Mouse (Mus musculus): Measurements from ENCODE around the gene Cabin1. TPM values are rescaled to one million over a fixed set of nuclear protein-coding genes. Genes with fewer than 3 reads are reported as not detected.

Cabin1 gene
- polyA plus RNA-seq, 1 experiment from 2014 or later = 50.0 TPM

DNA sequence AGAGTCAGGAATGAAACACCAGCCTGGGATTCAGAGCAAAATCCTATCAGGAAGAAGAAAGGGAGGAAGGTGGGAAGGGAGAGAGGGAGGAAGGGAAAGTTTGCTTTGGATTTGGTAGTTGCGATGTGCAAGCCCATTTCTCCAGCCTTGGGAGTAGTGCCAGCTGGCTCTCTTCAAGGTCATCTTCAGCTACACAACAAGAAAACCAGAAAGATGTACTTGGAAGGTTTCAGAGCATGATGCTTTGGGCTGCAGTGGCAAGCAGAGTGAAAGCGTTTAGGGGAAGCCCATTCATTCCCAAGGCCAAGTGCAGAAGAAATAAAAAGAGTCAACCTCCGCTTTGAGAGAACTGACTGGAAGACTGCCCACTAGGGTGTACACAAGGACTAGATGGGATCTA lies 136.7 kb downstream of the Cabin1 start:
- WGBS = 56% methylated on average over 3 of the region's 3 CpGs

DNA sequence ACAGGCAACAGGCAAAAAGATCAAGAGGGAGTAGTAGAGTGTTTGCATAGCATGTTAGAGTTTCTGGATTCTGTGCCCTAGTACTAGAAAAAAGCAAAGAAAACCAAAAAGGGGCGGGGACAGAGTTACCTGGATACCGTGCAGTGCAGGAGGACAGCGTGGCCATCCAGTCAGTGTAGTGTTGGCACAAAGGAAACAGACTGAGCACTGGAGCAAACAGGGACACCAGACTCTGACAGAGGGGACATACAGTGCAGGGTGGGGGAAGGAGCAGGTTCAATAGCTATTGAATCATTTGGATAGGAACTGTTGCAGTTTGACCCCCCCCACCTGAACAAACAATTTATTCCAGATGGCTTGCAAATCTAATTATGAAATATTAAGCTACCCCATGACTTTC lies 137.2 kb downstream of the Cabin1 start:
- peak; percentile 80; the same call in 1 of the 2 replicates for ATAC-seq (ENCODE audit: insufficient read depth)
- DNase-seq = peak; percentile 57
- Histone ChIP-seq H3K9me3 (ENCODE audit: low read depth, low read length) (no peaks in the 10 kb centered on the region), H3K4me1 (ENCODE audit: insufficient read depth) (no peaks in the 10 kb centered on the region), H3K27me3 (ENCODE audit: insufficient read depth, low read length) (no peaks in the 10 kb centered on the region), H3K36me3 (ENCODE audit: insufficient read depth) (no peaks in the 10 kb centered on the region), H3K9ac (no peak overlapping the region), H3K4me3 (ENCODE audit: low read depth, low read length) (no peak overlapping the region), H3K4me2 (no peak overlapping the region), H3K27ac (ENCODE audit: low read depth) (no peak overlapping the region)
- 42% methylated on average over 3 of the region's 3 CpGs for WGBS
- TF ChIP-seq CTCF (IDR thresholded peaks at IDR 0.05; ENCODE audit: low read depth) = no peak

More for the DNA sequence above, 136.7 kb downstream of the Cabin1 start:
- no peak for ATAC-seq (ENCODE audit: insufficient read depth)
- Histone ChIP-seq H3K36me3 (ENCODE audit: insufficient read depth) (no peaks in the 10 kb centered on the region), H3K4me2 (no peak overlapping the region), H3K9me3 (ENCODE audit: low read depth, low read length) (no peaks in the 10 kb centered on the region), H3K9ac (no peak overlapping the region), H3K27me3 (ENCODE audit: insufficient read depth, low read length) (no peaks in the 10 kb centered on the region), H3K27ac (ENCODE audit: low read depth) (no peak overlapping the region), H3K4me1 (ENCODE audit: insufficient read depth) (no peaks in the 10 kb centered on the region), H3K4me3 (ENCODE audit: low read depth, low read length) (no peak overlapping the region)
- DNase-seq = peak; percentile 26
- TF ChIP-seq CTCF (IDR thresholded peaks at IDR 0.05; ENCODE audit: low read depth) = no peak

DNA sequence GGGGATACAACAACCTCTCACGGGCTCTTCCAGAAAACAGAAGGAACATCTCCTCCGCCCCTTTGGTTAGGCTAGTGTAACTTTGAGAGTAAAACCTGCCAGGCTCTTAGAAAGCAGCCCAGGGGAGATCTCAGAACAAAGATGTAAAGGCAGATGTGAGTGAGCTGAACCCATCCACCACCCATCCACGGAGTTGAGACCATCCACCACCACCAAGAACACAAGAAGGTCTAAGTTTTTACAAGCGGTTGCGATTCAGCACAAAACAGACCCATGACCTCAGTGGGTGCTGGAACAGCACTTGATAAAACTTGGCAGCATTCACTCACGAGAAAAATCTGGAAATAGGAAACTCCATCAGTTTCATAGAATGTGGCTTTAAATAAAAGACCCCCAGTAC lies 138.2 kb downstream of the Cabin1 start:
- H3K4me2 ChIP-seq = no peak overlapping the region
- no peak overlapping the region for H3K27ac ChIP-seq (ENCODE audit: low read depth)
- ATAC-seq (ENCODE audit: insufficient read depth) = no peak
- H3K27me3 ChIP-seq (ENCODE audit: insufficient read depth, low read length) = no peaks in the 10 kb centered on the region
- H3K4me1 ChIP-seq (ENCODE audit: insufficient read depth) = no peaks in the 10 kb centered on the region
- 30% methylated on average over 6 of the region's 6 CpGs for WGBS
- DNase-seq = no peak
- TF ChIP-seq CTCF (IDR thresholded peaks at IDR 0.05; ENCODE audit: low read depth) = no peak
- no peaks in the 10 kb centered on the region for H3K36me3 ChIP-seq (ENCODE audit: insufficient read depth)
- H3K9ac ChIP-seq = no peak overlapping the region
- no peak overlapping the region for H3K4me3 ChIP-seq (ENCODE audit: low read depth, low read length)
- no peaks in the 10 kb centered on the region for H3K9me3 ChIP-seq (ENCODE audit: low read depth, low read length)

DNA sequence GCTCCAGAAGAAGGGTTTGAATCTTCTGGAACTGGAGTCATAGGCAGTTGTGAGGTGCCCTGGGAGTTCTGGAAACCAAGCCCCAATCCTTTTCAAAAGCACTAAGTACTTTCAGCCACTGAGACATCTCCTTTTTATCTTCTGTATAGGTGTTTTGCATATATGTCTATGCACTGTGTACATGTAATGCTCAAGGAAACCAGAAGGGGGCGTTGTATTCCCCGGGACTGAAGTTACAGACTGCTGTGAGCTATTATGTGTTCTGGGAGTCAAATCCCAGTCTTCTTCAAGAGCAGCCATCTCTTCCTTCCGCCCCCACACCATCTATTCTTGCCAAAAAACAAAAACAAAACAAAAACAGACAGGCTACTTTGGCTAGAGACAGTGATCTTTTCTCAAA lies 143.3 kb downstream of the Cabin1 start:
- Histone ChIP-seq H3K9ac (no peak overlapping the region), H3K4me2 (no peak overlapping the region), H3K4me1 (ENCODE audit: insufficient read depth) (no peaks in the 10 kb centered on the region), H3K4me3 (ENCODE audit: low read depth, low read length) (no peak overlapping the region), H3K27me3 (ENCODE audit: insufficient read depth, low read length) (no peaks in the 10 kb centered on the region), H3K36me3 (ENCODE audit: insufficient read depth) (no peaks in the 10 kb centered on the region), H3K27ac (ENCODE audit: low read depth) (no peak overlapping the region), H3K9me3 (ENCODE audit: low read depth, low read length) (no peaks in the 10 kb centered on the region)
- no peak for ATAC-seq (ENCODE audit: insufficient read depth)
- 0 out of 2 replicates have a peak, but pooled peaks have one; percentile 13 for TF ChIP-seq CTCF (IDR thresholded peaks at IDR 0.05; ENCODE audit: low read depth)
- 53% methylated on average over 3 of the region's 3 CpGs for WGBS
- DNase-seq = no peak

DNA sequence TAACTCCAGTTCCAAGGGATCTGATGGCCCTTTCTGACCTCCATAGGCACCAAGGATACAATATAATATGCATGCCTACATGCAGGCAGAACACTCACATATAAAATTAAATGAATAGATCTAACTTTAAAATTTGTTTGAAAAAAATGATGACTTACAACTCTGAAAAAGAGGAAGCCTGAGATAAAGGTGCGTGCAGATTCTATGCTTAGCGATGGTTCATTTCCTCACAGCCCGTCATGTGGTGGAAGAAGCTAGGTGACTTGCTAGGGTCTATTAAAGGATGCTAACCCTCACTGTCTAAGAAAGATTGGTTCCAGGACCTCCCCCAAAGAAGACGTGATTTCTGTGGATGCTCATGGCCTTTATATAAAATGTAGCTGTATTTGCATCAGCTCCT lies 148.1 kb downstream of the Cabin1 start:
- 79% methylated on average over 4 of the region's 4 CpGs for WGBS
- Histone ChIP-seq H3K9me3 (ENCODE audit: low read depth, low read length) (no peaks in the 10 kb centered on the region), H3K4me2 (no peak overlapping the region), H3K27ac (ENCODE audit: low read depth) (no peak overlapping the region), H3K27me3 (ENCODE audit: insufficient read depth, low read length) (no peaks in the 10 kb centered on the region), H3K36me3 (ENCODE audit: insufficient read depth) (no peaks in the 10 kb centered on the region), H3K4me3 (ENCODE audit: low read depth, low read length) (no peak overlapping the region), H3K9ac (no peak overlapping the region), H3K4me1 (ENCODE audit: insufficient read depth) (no peaks in the 10 kb centered on the region)
- no peak for ATAC-seq (ENCODE audit: insufficient read depth)
- TF ChIP-seq CTCF (IDR thresholded peaks at IDR 0.05; ENCODE audit: low read depth) = no peak
- DNase-seq = no peak

DNA sequence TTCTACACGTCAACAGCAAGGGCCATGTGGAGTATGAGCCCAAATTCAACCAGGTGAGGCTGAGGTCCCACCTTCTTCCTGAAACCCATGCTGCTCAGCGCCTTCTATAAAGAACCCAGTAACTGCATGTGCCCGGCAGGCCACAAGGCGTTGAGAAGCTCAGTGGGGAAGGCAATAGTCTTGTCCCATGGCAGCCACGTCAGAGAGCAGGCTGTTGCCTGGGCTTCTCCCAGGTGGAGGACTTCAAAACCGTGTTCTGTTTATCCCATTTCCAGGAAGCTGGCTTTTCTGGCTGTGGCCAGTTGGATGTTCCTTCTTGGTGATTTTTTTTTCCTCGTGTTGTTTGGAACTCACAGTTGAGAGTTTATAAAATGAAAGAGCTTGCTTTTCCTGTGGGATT lies 153.7 kb downstream of the Cabin1 start:
- H3K27ac ChIP-seq (ENCODE audit: low read depth) = no peak overlapping the region
- ATAC-seq (ENCODE audit: insufficient read depth) (no peak), DNase-seq (no peak)
- H3K4me3 ChIP-seq (ENCODE audit: low read depth, low read length) = no peak overlapping the region
- no peak overlapping the region for H3K4me2 ChIP-seq
- H3K9me3 ChIP-seq (ENCODE audit: low read depth, low read length) = no peaks in the 10 kb centered on the region
- H3K36me3 ChIP-seq (ENCODE audit: insufficient read depth) = no peaks in the 10 kb centered on the region
- no peak for TF ChIP-seq CTCF (IDR thresholded peaks at IDR 0.05; ENCODE audit: low read depth)
- 35% methylated on average over 7 of the region's 7 CpGs for whole genome bisulfite sequencing
- H3K27me3 ChIP-seq (ENCODE audit: insufficient read depth, low read length) = no peaks in the 10 kb centered on the region
- no peaks in the 10 kb centered on the region for H3K4me1 ChIP-seq (ENCODE audit: insufficient read depth)
- H3K9ac ChIP-seq = no peak overlapping the region

DNA sequence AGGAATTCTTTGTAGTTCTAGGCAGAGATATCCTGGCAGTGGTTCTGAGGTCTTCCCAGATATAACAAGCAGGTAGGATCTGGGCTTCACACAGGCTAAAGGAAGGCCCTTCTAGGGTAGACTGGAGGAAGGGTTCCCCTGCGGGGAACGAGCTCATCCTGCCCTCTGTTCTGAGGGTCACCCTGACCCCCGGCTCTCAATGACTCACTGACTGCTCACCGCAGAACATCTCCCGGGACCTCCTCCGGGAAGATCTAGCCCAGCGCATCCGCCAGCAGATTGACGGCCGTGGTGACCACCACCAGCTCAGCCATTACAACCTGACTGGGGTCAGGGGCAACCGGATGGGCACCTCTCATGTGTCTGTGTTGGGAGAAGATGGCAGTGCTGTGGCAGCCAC lies 155.2 kb downstream of the Cabin1 start:
- ATAC-seq (ENCODE audit: insufficient read depth) = no peak
- no peak for TF ChIP-seq CTCF (IDR thresholded peaks at IDR 0.05; ENCODE audit: low read depth)
- Histone ChIP-seq H3K9me3 (ENCODE audit: low read depth, low read length) (no peaks in the 10 kb centered on the region), H3K9ac (no peak overlapping the region), H3K27ac (ENCODE audit: low read depth) (no peak overlapping the region), H3K4me1 (ENCODE audit: insufficient read depth) (no peaks in the 10 kb centered on the region), H3K4me3 (ENCODE audit: low read depth, low read length) (no peak overlapping the region), H3K36me3 (ENCODE audit: insufficient read depth) (no peaks in the 10 kb centered on the region), H3K27me3 (ENCODE audit: insufficient read depth, low read length) (no peaks in the 10 kb centered on the region), H3K4me2 (no peak overlapping the region)
- no peak for DNase-seq
- 81% methylated on average over 11 of the region's 11 CpGs for WGBS

DNA sequence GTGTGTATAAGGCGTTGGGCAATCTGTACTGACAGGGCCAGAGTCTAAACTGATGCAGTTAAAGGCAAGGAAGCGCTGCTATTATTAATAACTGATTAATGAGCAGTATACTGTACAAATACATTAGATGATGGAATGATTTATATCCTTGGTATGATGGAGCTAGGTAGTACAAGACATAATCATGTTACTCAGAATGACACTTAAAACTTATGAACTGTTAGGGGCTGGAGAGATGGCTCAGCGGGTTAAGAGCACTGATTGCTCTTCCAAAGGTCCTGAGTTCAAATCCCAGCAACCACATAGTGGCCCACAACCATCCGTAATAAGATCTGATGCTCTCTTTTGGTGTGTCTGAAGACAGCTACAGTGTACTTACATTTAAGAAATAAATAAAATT lies 156.9 kb downstream of the Cabin1 start:
- 80% methylated on average over 4 of the region's 4 CpGs for WGBS
- no peak for TF ChIP-seq CTCF (IDR thresholded peaks at IDR 0.05; ENCODE audit: low read depth)
- no peak overlapping the region for H3K4me3 ChIP-seq (ENCODE audit: low read depth, low read length)
- no peaks in the 10 kb centered on the region for H3K27me3 ChIP-seq (ENCODE audit: insufficient read depth, low read length)
- ATAC-seq (ENCODE audit: insufficient read depth) (no peak), DNase-seq (no peak)
- no peak overlapping the region for H3K4me2 ChIP-seq
- H3K4me1 ChIP-seq (ENCODE audit: insufficient read depth) = no peaks in the 10 kb centered on the region
- no peak overlapping the region for H3K27ac ChIP-seq (ENCODE audit: low read depth)
- no peak overlapping the region for H3K9ac ChIP-seq
- H3K36me3 ChIP-seq (ENCODE audit: insufficient read depth) = no peaks in the 10 kb centered on the region
- no peaks in the 10 kb centered on the region for H3K9me3 ChIP-seq (ENCODE audit: low read depth, low read length)
